Mouse (Mus musculus) 3134 (cell line): ENCODE results near the gene Vmn1r54.
"Not testable (repeated sequence)": the region's sequence is repeated elsewhere in the genome, so short reads cannot be mapped to it uniquely, and the experiment has no call there.

ENCODE experiments used
- DNase-seq: peaks from one replicate; pipeline ENCODE4 v3.0.0-alpha.2; 2011; ENCODE audit warnings: low spot score; ENCODE audit not compliant: insufficient read length; ENCODE audit errors: extremely low read depth

Gene Vmn1r54

GRCm38 (mm10) chr6:90246000-90246399 is at the start of gene Vmn1r54:
Vmn1r54 (plus strand) TSS chr6:90246300.
- no peak for DNase-seq

DNA sequence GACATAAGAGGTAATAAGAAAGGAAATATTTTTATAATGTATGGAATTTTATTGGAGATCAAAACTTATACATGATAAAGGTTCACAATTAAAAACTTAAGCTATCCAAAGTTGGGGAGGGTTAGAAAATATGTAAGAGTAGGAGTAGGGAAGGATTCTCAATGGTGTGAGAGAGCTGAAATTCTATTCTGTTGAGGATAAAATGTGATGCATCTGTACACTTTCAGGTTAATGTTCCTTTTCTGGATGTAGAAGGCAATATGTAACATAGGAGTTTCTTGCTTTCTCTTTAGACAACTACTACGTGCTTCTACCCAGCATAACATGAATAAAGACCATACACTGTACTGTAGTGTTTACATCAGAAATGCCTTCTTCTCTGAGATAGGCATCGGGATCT is 43.6 kb upstream of the Vmn1r54 start, which contains the start of gene V1ra8:
V1ra8 (plus strand) TSS at position 301 of the 400 bp plus-strand sequence.
- not testable (repeated sequence) for DNase-seq

- no peak for DNase-seq
These were observed 21.8 kb upstream of the Vmn1r54 start, which contains the start of gene Vmn1r53 for GRCm38 (mm10) chr6:90224338-90224737. Vmn1r53 (minus strand) TSS chr6:90224438.

DNA sequence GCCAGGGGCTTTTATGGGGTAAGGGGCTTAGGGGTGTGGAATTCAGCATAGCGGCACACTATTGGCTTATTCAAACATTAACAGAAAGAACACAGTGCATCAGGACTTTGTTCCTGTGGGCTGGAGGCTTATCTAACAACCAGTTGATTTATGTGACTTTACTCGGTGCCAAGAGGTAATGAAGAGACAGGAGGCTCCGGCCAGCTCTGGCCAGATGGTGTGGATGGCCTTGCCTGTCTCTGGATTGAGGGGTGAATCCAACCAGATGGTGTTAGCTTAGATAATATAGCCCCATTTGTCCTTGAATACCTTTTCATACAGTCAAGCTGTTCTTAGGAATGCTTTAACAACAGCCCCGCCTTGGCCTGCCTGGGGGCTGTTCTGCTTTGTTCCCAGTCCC is 14.0 kb upstream of the Vmn1r54 start:
- DNase-seq = not testable (repeated sequence)

- DNase-seq = no peak
These were observed 13.4 kb upstream of the Vmn1r54 start for GRCm38 (mm10) chr6:90232681-90233080.

GRCm38 (mm10) chr6:90244019-90244418 is 2.1 kb upstream of the Vmn1r54 start:
- DNase-seq = no peak

- no peak for DNase-seq
These were observed 42.2 kb downstream of the Vmn1r54 start for GRCm38 (mm10) chr6:90288265-90288664.

GRCm38 (mm10) chr6:90300919-90301318 is 54.8 kb downstream of the Vmn1r54 start, which contains the start of gene BC048671:
BC048671 (plus strand) TSS chr6:90301219.
- no peak for DNase-seq

DNA sequence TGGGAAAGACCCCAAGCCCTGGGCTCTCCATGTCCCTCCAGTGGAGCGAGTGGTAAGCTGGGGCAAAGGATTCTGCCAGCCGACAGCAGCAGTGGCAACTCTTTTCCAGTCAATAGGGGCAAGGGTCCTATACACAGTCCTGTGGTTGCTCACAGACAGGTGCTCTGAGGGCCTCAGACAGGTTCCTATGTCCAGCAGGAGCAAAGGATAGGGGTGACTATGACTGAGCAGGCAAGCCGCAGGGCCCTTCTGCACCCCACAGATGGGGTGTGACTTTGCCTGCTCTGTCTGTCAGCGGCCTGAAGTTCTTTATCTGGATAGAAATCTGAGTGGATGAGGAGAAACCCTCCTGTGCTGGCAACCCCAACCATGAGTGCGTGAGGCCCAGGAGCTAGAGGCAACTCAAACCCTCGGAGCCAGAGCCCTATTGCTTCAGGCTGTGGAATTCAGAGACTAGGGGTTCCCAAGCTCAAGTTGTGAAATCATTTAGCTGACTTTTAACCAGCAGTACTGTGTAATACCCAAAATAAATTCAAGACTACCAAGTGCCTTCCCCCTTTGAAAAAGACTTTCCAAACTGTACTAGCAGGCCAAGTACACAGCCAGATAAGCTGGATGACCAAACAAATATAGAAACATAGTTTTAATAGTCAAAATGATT is 60.3 kb downstream of the Vmn1r54 start:
- no peak for DNase-seq

GRCm38 (mm10) chr6:90308839-90309778 is 63.0 kb downstream of the Vmn1r54 start:
- no peak for DNase-seq

- no peak for DNase-seq
These were observed 69.9 kb downstream of the Vmn1r54 start for GRCm38 (mm10) chr6:90315961-90316360.

DNA sequence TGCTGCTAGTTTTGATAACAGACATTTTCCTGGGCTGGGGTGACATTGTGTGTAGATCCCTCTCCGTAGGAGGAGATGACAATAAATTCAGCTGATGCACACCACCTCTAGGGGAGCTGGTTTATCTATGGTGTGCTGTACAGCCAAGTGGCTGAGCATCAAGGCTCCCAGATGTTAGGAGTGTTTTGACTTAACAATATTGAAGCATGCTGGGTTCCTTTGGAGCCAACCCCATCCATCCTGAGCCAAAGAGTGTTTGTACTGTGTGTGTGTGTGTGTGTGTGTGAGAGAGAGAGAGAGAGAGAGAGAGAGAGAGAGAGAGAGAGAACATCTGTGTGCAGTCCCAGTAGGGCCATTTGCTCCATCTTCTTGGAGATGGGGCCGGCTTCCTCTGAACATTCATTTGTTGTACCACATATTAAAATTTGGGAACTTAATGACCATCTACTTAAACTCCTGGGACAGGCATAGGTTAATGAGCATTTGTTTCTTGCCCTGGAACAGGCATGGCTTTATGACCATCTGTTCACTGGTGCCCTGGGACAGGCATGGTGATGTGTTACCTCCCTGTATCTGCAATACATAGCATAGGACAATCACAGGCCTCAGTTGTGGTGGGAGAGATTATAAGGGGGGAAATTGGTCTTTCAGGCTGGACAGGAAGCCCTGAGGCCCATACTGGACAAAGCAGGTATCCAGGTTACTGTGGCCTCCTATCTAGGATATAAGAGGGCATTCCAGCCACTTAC is 71.6 kb downstream of the Vmn1r54 start:
- DNase-seq = no peak

DNA sequence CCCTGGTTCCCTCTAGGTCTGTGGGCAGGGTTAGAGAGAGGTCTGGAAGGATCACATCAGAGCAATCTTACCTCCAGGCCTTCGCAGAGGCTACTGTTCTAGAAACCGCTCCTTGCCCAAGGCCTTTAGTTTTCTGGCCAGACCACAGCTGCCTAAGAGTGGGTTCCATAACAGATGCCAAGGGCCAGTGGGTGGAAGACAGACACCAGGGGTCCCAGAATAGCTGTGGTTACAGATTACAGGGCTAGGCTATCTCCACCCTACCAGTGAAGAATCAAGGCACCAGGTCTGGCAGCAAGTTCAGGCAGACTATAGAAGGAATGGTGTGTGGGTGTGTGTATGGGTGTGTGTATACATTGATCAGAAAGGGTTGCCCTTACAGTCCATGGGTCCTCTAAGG is 72.9 kb downstream of the Vmn1r54 start:
- no peak for DNase-seq

DNA sequence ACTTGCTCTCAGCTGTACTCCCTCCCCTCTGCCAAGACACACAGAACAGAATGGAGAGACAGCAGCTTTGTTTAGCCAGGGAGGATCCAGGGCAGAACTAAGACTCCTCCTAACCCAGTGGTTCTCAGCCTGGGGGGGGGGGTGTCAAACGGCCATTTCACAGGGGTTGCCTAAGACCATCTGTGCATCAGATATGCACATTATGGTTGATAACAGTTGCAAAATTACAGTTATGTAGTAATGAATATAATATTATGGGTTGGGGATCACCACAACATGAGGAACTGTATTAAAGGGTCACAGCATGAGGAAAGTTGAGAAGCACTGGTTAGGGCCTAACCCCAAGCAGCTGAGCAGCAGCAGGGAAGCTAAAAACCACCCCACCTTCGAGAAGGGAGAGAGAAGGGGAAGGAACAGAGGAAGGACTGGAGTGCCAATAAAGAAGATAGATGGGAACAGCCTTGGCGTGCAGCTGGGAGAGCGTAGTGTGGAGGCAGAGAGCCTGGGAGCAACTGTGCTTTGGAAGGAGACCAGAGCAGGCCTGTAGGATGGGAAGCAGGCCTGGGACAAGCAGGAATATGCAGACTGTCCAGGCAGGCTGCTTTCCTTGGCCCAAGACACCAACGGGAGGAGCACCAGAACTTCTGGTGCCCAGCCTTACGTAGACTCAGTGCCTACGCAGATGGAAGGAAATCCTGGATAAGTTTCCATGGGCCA is 73.5 kb downstream of the Vmn1r54 start:
- DNase-seq = no peak

DNA sequence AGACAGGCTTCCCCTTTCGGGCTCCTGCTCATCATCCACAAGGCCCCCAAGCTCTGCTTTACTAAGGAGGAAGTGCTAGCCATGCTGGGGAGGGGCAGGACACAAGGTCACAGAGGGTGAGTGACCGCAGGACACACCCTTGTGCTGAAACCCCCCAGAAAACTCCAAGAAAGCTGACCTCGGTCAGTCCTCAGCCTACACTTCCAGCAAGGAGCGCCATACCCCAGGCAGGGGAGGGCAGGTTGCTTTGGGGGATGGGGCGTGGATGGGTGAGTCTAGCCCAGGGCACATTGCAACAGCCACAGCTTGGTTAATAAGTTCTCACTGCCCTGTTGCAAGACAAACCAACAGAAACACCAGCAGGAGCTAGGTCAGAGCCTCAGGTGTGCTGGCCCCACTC is 74.3 kb downstream of the Vmn1r54 start:
- no peak for DNase-seq
